Mouse (Mus musculus) lung, postnatal 36 days (tissue): ENCODE data around the gene Gm4981.
"Not testable (repeated sequence)": the region's sequence is repeated elsewhere in the genome, so short reads cannot be mapped to it uniquely, and the experiment has no call there.

Source experiments
- DNase-seq: peaks from one replicate; pipeline ENCODE4 v3.0.0; 2022; ENCODE audit warnings: mixed read lengths

The Gm4981 gene

GRCm38 (mm10) chr10:58236613-58237012, at the start of gene Gm4981:
Gm4981 (minus strand) TSS chr10:58236701.
- DNase-seq: no peak

- DNase-seq: no peak
Measured at GRCm38 (mm10) chr10:58282238-58282637, 45.7 kb upstream of the Gm4981 start.

- DNase-seq: peak; percentile 21
Measured at GRCm38 (mm10) chr10:58258466-58258865, 22.0 kb upstream of the Gm4981 start.

GRCm38 (mm10) chr10:58255954-58256353, 19.5 kb upstream of the Gm4981 start:
- peak; percentile 75 for DNase-seq

GRCm38 (mm10) chr10:58255213-58255892, 18.9 kb upstream of the Gm4981 start, which contains the start of gene Gcc2:
Gcc2 (plus strand) TSS chr10:58255497.
- peak; percentile 97 for DNase-seq

- DNase-seq: no peak
Measured at GRCm38 (mm10) chr10:58254635-58255175, 18.2 kb upstream of the Gm4981 start.

- DNase-seq: no peak
Measured at GRCm38 (mm10) chr10:58249535-58249934, 13.0 kb upstream of the Gm4981 start.

- peak; percentile 43 for DNase-seq
Measured at GRCm38 (mm10) chr10:58238984-58239740, 2.7 kb upstream of the Gm4981 start.

- not testable (repeated sequence) for DNase-seq
Measured at GRCm38 (mm10) chr10:58234985-58235384, 1.5 kb downstream of the Gm4981 start.

GRCm38 (mm10) chr10:58233740-58234121, 2.8 kb downstream of the Gm4981 start:
- DNase-seq: not testable (repeated sequence)

GRCm38 (mm10) chr10:58233054-58233739, 3.3 kb downstream of the Gm4981 start:
- DNase-seq: not testable (repeated sequence)

- DNase-seq: not testable (repeated sequence)
Measured at GRCm38 (mm10) chr10:58232641-58232969, 3.9 kb downstream of the Gm4981 start, which contains the start of gene Duxf3. Duxf3 (minus strand) TSS chr10:58232675.

GRCm38 (mm10) chr10:58231779-58232640, 4.5 kb downstream of the Gm4981 start:
- DNase-seq: peak; percentile 61

- DNase-seq: not testable (repeated sequence)
Measured at GRCm38 (mm10) chr10:58231088-58231487, 5.4 kb downstream of the Gm4981 start.

GRCm38 (mm10) chr10:58230021-58230420, 6.5 kb downstream of the Gm4981 start:
- DNase-seq: not testable (repeated sequence)

GRCm38 (mm10) chr10:58227798-58228197, 8.7 kb downstream of the Gm4981 start:
- not testable (repeated sequence) for DNase-seq

GRCm38 (mm10) chr10:58226357-58226756, 10.1 kb downstream of the Gm4981 start:
- DNase-seq: not testable (repeated sequence)

GRCm38 (mm10) chr10:58224827-58225785, 11.4 kb downstream of the Gm4981 start, which contains the start of gene AW822073:
AW822073 (minus strand) TSS chr10:58224930.
- DNase-seq: not testable (repeated sequence)

GRCm38 (mm10) chr10:58223972-58224805, 12.3 kb downstream of the Gm4981 start:
- DNase-seq: not testable (repeated sequence)

GRCm38 (mm10) chr10:58223161-58223560, 13.3 kb downstream of the Gm4981 start:
- DNase-seq: not testable (repeated sequence)
